Mouse (Mus musculus) lung, postnatal 0 days (tissue): ENCODE measurements around the gene Dapk2.

Experiments
- CTCF ChIP-seq: IDR thresholded peaks from 2 replicates; pipeline ENCODE4 v1.5.1; 2016; ENCODE audit warnings: antibody characterized with exemption, mild to moderate bottlenecking
- EP300 ChIP-seq: IDR thresholded peaks from 2 replicates; pipeline ENCODE4 v1.6.1; 2016; ENCODE audit warnings: antibody characterized with exemption, mild to moderate bottlenecking, control low read depth

- TF ChIP-seq CTCF (peak; percentile 21), EP300 (no peak)
Measured at GRCm38 (mm10) chr9:66282582-66282981, 124.6 kb downstream of the Dapk2 start.
